Mouse (Mus musculus) 3T3-L1 (cell line): ENCODE results near the gene Cbl.

ENCODE experiments used
- DNase-seq: peaks from one replicate; pipeline ENCODE4 v3.0.0-alpha.2; 2015; ENCODE audit warnings: low read depth, low spot score

The Cbl gene

GRCm38 (mm10) chr9:44130581-44131275 lies 103.1 kb downstream of the Cbl start:
- DNase-seq: no peak

GRCm38 (mm10) chr9:44130034-44130433 lies 103.8 kb downstream of the Cbl start:
- DNase-seq: no peak

GRCm38 (mm10) chr9:44129633-44130032 lies 104.2 kb downstream of the Cbl start:
- no peak for DNase-seq

GRCm38 (mm10) chr9:44127351-44127801 lies 106.5 kb downstream of the Cbl start:
- no peak for DNase-seq

GRCm38 (mm10) chr9:44126746-44127145 lies 107.1 kb downstream of the Cbl start:
- DNase-seq: no peak

- DNase-seq: peak; percentile 92
These were observed 108.1 kb downstream of the Cbl start for GRCm38 (mm10) chr9:44125546-44126428.

GRCm38 (mm10) chr9:44125026-44125425 lies 108.8 kb downstream of the Cbl start:
- DNase-seq: no peak

- DNase-seq: peak; percentile 52
These were observed 109.5 kb downstream of the Cbl start for GRCm38 (mm10) chr9:44124317-44124716.

GRCm38 (mm10) chr9:44119948-44120465 lies 113.8 kb downstream of the Cbl start:
- DNase-seq: no peak

GRCm38 (mm10) chr9:44119011-44119410 lies 114.8 kb downstream of the Cbl start:
- peak; percentile 60 for DNase-seq

- no peak for DNase-seq
These were observed 117.7 kb downstream of the Cbl start for GRCm38 (mm10) chr9:44116182-44116581.

- no peak for DNase-seq
These were observed 118.2 kb downstream of the Cbl start for GRCm38 (mm10) chr9:44115599-44115998.

- no peak for DNase-seq
These were observed 119.4 kb downstream of the Cbl start for GRCm38 (mm10) chr9:44114453-44114852.

- peak; percentile 100 for DNase-seq
These were observed 120.6 kb downstream of the Cbl start, which contains the start of the genes Gm49380 and Rnf26 for GRCm38 (mm10) chr9:44113105-44113789. Gene Gm49380 (minus strand): TSS chr9:44113500. Gene Rnf26 (minus strand): TSS chr9:44113517.

- DNase-seq: peak; percentile 69
These were observed 121.9 kb downstream of the Cbl start for GRCm38 (mm10) chr9:44111909-44112308.

GRCm38 (mm10) chr9:44109360-44110095 lies 124.3 kb downstream of the Cbl start:
- DNase-seq: peak; percentile 87

- no peak for DNase-seq
These were observed 125.4 kb downstream of the Cbl start for GRCm38 (mm10) chr9:44108269-44109055.

- no peak for DNase-seq
These were observed 126.2 kb downstream of the Cbl start for GRCm38 (mm10) chr9:44107557-44108179.

GRCm38 (mm10) chr9:44107110-44107509 lies 126.7 kb downstream of the Cbl start, which contains the start of gene C1qtnf5:
Gene C1qtnf5 (plus strand): TSS chr9:44107245.
- DNase-seq: peak; percentile 91

GRCm38 (mm10) chr9:44106596-44106995 lies 127.3 kb downstream of the Cbl start:
- DNase-seq: no peak
